Mouse (Mus musculus): ENCODE results near the gene Cacna2d2. TPM values are rescaled to one million over a fixed set of nuclear protein-coding genes. Genes with fewer than 3 reads are reported as not detected.

Gene Cacna2d2
- polyA plus RNA-seq, 1 experiment from 2014 or later = 0.76 TPM

DNA sequence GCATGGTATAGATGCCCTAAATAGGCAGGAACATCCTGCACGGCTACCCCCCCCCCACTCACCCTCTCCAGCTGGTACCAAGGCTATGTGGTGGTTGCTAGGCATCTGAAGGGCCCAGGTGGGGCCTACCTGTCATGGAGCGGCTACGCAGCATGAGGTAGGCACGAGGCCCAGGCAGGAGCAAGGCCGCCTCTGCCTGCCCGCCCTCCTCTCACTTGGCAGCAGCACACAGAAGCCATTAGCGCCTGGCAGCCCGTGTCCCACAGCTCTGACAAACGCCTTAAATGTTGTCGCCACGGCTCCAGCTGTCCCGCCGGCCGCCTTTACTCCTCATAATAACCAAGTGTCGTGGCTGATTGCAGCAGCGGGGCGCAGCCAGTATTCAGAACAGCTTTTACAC is 84.9 kb downstream of the Cacna2d2 start:
- no peak for ATAC-seq (ENCODE audit: insufficient number of reproducible peaks, insufficient read depth, low FRiP score, low TSS enrichment, low read depth)
- H3K9ac ChIP-seq = no peak overlapping the region
- 78% methylated on average over 17 of the region's 17 CpGs for WGBS
- no peak overlapping the region for H3K4me3 ChIP-seq
- no peaks in the 10 kb centered on the region for H3K36me3 ChIP-seq
- no peak overlapping the region for H3K4me2 ChIP-seq
- no peaks in the 10 kb centered on the region for H3K9me3 ChIP-seq
- peaks cover 8% of the 10 kb centered on the region; the same call in 1 of the 2 replicates for H3K27me3 ChIP-seq
- peaks cover 25% of the 10 kb centered on the region for H3K4me1 ChIP-seq
- no peak overlapping the region for H3K27ac ChIP-seq

DNA sequence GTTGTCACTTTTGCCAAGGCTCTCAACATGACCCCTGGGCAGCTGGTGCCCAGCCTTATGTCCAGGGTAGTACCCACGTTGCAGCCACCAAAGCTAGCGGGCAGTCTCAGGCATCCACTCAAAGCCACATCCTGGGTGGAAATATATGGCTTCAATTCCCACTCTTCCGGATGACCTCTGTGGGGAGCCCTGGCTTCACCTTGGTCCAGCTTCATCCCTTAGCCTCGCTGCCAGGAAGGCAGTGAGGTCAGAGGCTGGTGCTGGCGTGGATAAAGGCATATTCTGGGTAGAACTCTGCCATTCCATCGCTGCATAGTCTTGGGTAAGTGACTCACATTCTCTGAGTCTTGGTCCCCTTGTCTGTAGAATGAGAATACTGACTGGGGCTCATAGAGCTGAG is 85.4 kb downstream of the Cacna2d2 start:
- Histone ChIP-seq H3K4me1 (peaks cover 21% of the 10 kb centered on the region), H3K4me2 (no peak overlapping the region), H3K9ac (no peak overlapping the region), H3K9me3 (no peaks in the 10 kb centered on the region), H3K36me3 (no peaks in the 10 kb centered on the region), H3K27ac (no peak overlapping the region), H3K27me3 (peaks cover 8% of the 10 kb centered on the region; the same call in 1 of the 2 replicates), H3K4me3 (no peak overlapping the region)
- ATAC-seq (ENCODE audit: insufficient number of reproducible peaks, insufficient read depth, low FRiP score, low TSS enrichment, low read depth) = no peak
- WGBS = 82% methylated on average over 6 of the region's 6 CpGs

DNA sequence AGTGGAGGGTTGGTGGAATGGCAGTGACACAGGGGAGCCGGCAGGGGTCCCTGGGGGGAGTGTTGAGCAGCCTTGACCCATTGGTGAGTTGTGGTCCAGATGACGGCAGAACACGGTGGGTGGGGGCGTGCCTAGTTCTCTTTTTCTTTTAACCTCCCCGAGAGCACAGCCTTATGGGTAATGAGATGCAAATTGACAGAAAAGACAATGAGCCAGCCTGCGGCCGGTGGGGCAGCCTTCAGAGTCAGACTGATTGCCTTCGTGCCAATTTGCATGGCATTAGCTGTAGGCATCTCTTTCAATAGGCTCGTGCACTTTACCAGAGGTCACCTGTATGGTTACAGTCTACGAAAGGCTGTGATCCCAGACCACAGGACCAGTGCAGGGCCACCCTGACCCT is 86.7 kb downstream of the Cacna2d2 start:
- WGBS = 55% methylated on average over 10 of the region's 10 CpGs
- ATAC-seq (ENCODE audit: insufficient number of reproducible peaks, insufficient read depth, low FRiP score, low TSS enrichment, low read depth) = no peak

DNA sequence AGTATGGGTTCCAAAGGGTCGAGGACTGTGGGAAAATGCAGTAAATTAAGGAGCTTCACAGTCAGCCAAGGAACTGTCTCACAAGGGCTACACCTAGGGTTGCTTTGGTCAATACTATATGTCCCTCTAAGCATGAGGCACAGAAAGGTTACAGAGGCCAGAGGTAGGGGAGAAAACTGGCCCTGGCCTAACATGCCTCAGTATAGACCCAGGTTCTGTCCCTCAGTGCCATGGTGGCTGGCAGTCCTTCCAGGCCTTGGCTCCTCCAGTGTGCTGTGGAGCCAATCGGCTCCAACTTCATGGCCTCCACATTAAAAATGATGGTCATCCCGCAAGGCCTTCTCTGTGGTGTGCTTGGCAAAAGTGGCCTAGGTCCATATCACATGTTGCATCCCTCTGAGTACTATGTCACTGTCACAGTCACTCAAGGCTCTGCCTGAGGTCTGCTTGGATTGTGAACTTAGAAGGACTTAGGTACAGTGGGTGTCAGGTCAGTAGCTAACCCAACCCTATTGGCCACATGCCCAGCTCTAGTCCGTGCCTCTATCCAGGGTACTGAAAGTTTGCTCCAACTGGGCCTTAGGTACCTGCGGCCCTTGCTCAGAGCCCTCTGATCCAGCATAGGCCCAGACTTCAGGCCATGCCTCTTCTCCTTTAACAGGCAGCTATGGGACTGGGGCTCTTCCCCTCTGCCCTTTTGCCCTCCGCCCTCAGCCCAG is 87.3 kb downstream of the Cacna2d2 start:
- ATAC-seq (ENCODE audit: insufficient number of reproducible peaks, insufficient read depth, low FRiP score, low TSS enrichment, low read depth) = no peak
- H3K4me2 ChIP-seq = no peak overlapping the region
- H3K9me3 ChIP-seq = no peaks in the 10 kb centered on the region
- 61% methylated on average over 6 of the region's 6 CpGs for WGBS
- no peak overlapping the region for H3K9ac ChIP-seq
- no peaks in the 10 kb centered on the region for H3K36me3 ChIP-seq
- H3K4me1 ChIP-seq = peaks cover 8% of the 10 kb centered on the region
- peaks cover 8% of the 10 kb centered on the region; the same call in 1 of the 2 replicates for H3K27me3 ChIP-seq
- H3K4me3 ChIP-seq = no peak overlapping the region
- H3K27ac ChIP-seq = no peak overlapping the region

More for the DNA sequence above, 86.7 kb downstream of the Cacna2d2 start:
- no peaks in the 10 kb centered on the region for H3K9me3 ChIP-seq
- H3K36me3 ChIP-seq = no peaks in the 10 kb centered on the region
- H3K4me3 ChIP-seq = no peak overlapping the region
- no peak overlapping the region for H3K4me2 ChIP-seq
- peaks cover 8% of the 10 kb centered on the region; the same call in 1 of the 2 replicates for H3K27me3 ChIP-seq
- no peak overlapping the region for H3K9ac ChIP-seq
- peaks cover 14% of the 10 kb centered on the region for H3K4me1 ChIP-seq
- no peak overlapping the region for H3K27ac ChIP-seq

DNA sequence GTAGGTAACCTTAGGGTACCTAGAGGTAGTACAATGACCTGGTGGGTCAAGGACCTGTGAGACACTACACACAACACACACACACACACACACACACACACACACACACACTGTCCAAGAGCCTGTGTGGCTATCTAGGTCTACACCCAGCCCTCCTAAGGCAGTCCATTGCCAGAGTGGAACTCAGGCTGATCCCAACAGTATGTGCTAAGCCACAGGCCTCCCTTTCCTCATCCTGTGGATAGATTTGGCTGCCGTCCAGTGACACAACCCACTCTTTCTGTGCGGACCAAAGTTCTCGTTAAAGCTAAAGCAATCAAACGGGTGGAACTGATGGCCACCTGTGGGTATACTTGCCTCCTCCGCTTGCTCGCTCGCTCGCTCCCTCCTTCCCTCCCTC is 90.7 kb downstream of the Cacna2d2 start:
- H3K36me3 ChIP-seq = no peaks in the 10 kb centered on the region
- H3K9me3 ChIP-seq = no peaks in the 10 kb centered on the region
- no peak for ATAC-seq (ENCODE audit: insufficient number of reproducible peaks, insufficient read depth, low FRiP score, low TSS enrichment, low read depth)
- 63% methylated on average over 8 of the region's 8 CpGs for WGBS
- no peak overlapping the region for H3K27ac ChIP-seq
- H3K4me3 ChIP-seq = no peak overlapping the region
- H3K4me1 ChIP-seq = peaks cover 23% of the 10 kb centered on the region
- no peak overlapping the region for H3K4me2 ChIP-seq
- no peak overlapping the region for H3K9ac ChIP-seq
- H3K27me3 ChIP-seq = no peaks in the 10 kb centered on the region

DNA sequence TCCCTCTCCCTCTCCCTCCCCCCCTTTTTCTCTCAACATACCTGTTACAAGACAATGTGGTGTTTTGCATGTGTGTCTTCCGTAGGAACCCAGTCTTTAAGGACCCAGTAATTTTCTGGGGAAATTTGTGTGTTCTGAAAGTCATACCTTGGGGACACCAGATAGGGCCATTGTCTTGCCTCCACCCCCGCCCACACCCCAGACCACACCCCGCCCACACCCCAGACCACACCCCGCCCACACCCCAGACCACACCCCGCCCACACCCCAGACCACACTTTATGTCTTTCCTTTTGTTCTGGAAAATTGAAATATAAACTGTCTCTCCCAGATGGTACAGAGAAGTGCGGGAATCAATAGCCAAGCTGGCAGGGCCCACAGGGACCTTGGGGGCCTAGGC is 91.2 kb downstream of the Cacna2d2 start:
- H3K27me3 ChIP-seq = no peaks in the 10 kb centered on the region
- H3K9me3 ChIP-seq = no peaks in the 10 kb centered on the region
- no peak overlapping the region for H3K9ac ChIP-seq
- WGBS = 64% methylated on average over 6 of the region's 6 CpGs
- H3K36me3 ChIP-seq = no peaks in the 10 kb centered on the region
- peaks cover 23% of the 10 kb centered on the region for H3K4me1 ChIP-seq
- ATAC-seq (ENCODE audit: insufficient number of reproducible peaks, insufficient read depth, low FRiP score, low TSS enrichment, low read depth) = no peak
- H3K27ac ChIP-seq = no peak overlapping the region
- no peak overlapping the region for H3K4me2 ChIP-seq
- H3K4me3 ChIP-seq = no peak overlapping the region

DNA sequence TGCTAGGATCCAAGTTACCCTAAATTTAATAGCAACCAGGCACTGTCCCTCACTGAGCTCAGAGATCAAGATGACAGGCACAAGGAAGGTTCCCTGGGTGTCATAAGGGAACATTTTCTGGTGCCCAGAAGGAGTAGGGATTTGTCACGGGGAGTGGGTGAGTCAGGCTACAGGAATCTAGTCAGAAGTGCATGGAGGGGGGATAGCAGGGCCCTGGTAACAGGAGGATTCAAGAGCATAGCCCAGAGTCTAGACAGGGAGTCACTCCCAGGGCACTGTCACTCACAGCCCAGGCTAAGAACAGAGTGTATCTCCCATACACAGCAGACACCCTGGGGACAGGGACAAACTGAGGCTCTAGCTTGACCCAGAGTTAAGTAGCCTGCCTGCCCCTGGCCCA is 94.1 kb downstream of the Cacna2d2 start:
- Histone ChIP-seq H3K4me2 (no peak overlapping the region), H3K9ac (no peak overlapping the region), H3K27me3 (no peaks in the 10 kb centered on the region; the same call in 1 of the 2 replicates), H3K27ac (no peak overlapping the region), H3K36me3 (no peaks in the 10 kb centered on the region), H3K9me3 (no peaks in the 10 kb centered on the region), H3K4me1 (peaks cover 23% of the 10 kb centered on the region), H3K4me3 (no peak overlapping the region)
- ATAC-seq (ENCODE audit: insufficient number of reproducible peaks, insufficient read depth, low FRiP score, low TSS enrichment, low read depth) = no peak
- WGBS = 13% methylated on average over 1 of the region's 1 CpGs

DNA sequence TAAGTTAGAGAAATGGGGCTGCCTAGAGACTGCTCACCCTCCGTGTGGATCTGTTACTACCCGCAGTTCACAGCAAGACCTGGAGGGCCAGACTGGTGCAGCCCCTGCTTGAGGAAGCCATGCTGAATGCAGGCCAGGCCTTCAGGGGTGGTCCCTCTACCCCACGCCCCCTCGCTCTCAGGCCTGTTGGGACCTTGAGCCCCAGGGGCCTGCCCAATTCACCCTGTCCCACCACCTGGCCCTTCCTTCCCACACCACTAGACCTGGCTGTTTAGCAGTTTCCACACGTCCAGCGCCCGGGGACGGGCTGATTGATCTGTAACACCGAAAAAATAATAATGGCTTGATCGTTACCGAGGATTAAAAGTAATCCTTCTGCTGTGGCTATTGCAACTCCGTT is 94.8 kb downstream of the Cacna2d2 start:
- no peaks in the 10 kb centered on the region for H3K9me3 ChIP-seq
- peaks cover 23% of the 10 kb centered on the region for H3K4me1 ChIP-seq
- H3K27me3 ChIP-seq = peaks cover 5% of the 10 kb centered on the region; the same call in 1 of the 2 replicates
- 69% methylated on average over 12 of the region's 12 CpGs for WGBS
- H3K4me2 ChIP-seq = no peak overlapping the region
- H3K27ac ChIP-seq = no peak overlapping the region
- no peaks in the 10 kb centered on the region for H3K36me3 ChIP-seq
- ATAC-seq (ENCODE audit: insufficient number of reproducible peaks, insufficient read depth, low FRiP score, low TSS enrichment, low read depth) = no peak
- no peak overlapping the region for H3K9ac ChIP-seq
- no peak overlapping the region for H3K4me3 ChIP-seq

DNA sequence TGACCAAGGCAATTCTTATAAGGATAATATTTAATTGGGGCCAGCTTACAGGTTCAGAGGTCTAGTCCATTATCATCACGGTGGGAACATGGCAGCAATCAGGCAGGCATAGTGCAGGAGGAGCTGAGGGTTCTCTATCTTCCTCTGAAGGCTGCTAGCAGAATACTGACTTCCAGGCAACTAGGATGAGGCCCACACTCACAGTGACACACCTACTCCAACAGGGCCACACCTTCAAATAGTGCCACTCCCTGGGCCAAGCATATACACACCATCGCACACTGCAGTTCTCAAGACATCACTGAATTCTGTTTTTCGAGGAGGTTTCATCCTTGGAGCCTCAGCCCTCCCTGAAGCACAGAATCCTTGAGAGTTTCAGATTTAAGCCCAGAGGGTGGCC is 96.9 kb downstream of the Cacna2d2 start:
- no peak overlapping the region for H3K4me3 ChIP-seq
- peaks cover 5% of the 10 kb centered on the region; the same call in 1 of the 2 replicates for H3K27me3 ChIP-seq
- H3K4me2 ChIP-seq = no peak overlapping the region
- ATAC-seq (ENCODE audit: insufficient number of reproducible peaks, insufficient read depth, low FRiP score, low TSS enrichment, low read depth) = no peak
- H3K4me1 ChIP-seq = peaks cover 17% of the 10 kb centered on the region
- no peak overlapping the region for H3K9ac ChIP-seq
- WGBS = 85% methylated on average over 3 of the region's 3 CpGs
- no peaks in the 10 kb centered on the region for H3K36me3 ChIP-seq
- H3K9me3 ChIP-seq = no peaks in the 10 kb centered on the region
- H3K27ac ChIP-seq = no peak overlapping the region

DNA sequence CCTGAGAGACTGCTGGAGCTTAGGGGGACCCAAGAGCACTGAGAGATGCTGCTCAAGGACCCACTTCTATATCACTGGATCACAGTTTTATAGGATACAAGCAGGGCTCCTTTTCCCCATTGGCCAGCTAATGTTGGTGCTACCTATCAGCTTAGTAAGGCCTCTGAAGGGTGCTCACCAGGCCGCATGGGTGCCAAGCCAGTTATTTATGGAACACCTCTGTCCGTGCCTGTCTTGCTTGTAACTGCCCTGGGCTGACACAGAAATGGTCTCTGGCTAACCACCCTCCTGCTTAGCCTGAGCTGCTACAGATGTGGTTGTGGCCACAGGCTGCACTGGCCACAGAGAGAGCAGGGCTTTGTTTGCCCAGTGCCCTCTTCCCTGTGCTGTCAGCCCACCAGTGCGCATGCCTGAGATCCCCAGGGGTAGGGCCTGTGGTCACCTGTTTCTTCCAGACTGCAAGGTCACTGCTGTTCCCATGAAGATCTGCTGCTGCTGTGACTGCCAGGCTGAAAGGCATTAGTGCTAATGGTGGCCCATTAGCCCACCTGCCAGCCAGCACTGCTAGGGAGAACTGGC is 101.4 kb downstream of the Cacna2d2 start:
- Histone ChIP-seq H3K4me2 (no peak overlapping the region), H3K27me3 (peaks cover 9% of the 10 kb centered on the region; the same call in 1 of the 2 replicates), H3K27ac (no peak overlapping the region), H3K9ac (no peak overlapping the region), H3K4me1 (peaks cover 21% of the 10 kb centered on the region), H3K9me3 (no peaks in the 10 kb centered on the region), H3K4me3 (no peak overlapping the region), H3K36me3 (no peaks in the 10 kb centered on the region)
- WGBS = 89% methylated on average over 3 of the region's 3 CpGs
- ATAC-seq (ENCODE audit: insufficient number of reproducible peaks, insufficient read depth, low FRiP score, low TSS enrichment, low read depth) = no peak

DNA sequence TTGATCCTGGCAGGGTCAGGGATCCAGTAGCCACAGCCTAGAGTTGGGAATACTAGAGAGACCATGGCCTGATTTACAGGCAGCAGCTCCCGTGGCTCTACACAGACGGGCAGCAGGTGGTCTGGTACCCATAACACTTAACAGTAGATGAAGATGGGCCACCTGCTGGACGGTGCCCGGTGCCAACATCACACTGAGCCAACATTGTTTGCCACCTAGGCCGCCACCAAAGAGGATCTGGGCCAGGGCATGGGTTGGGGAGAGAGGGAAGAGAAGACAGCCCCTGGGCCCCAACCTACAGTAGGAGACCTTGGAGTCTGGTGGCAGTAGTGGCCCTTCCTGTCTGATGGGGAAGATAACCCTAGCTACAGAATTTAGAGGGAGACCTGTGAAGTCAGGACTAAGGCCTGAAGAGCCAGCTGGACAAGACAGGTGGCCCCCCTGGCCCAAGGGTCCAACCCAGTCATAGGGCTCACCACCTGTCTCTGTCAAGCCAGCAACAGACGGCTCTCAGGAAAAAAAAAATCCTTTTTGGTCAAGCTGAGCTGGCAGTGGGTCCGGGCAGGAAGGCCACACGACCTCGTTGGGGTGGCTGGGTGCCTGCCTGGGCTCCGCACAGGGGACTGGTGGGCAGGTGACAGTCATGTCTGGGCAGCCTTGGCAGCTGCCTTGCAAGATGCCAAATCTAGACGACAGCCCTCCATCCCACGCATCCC is 102.9 kb downstream of the Cacna2d2 start:
- Histone ChIP-seq H3K27me3 (peaks cover 11% of the 10 kb centered on the region; the same call in 1 of the 2 replicates), H3K4me2 (no peak overlapping the region), H3K9ac (no peak overlapping the region), H3K9me3 (no peaks in the 10 kb centered on the region), H3K4me3 (no peak overlapping the region), H3K36me3 (no peaks in the 10 kb centered on the region), H3K27ac (no peak overlapping the region), H3K4me1 (peaks cover 26% of the 10 kb centered on the region)
- WGBS = 86% methylated on average over 12 of the region's 12 CpGs
- no peak for ATAC-seq (ENCODE audit: insufficient number of reproducible peaks, insufficient read depth, low FRiP score, low TSS enrichment, low read depth)
